Mouse (Mus musculus) kidney, postnatal 25 days (tissue): ENCODE results near the gene Mcub.

Experiments used
- DNase-seq, 2 experiments: peaks; one replicate each; pipeline ENCODE4 v3.0.0; 2021; ENCODE audit warnings: mixed read lengths in 2 of 2

The Mcub gene

GRCm38 (mm10) chr3:129887779-129888517, 82.1 kb downstream of the Mcub start:
- no peak for DNase-seq

GRCm38 (mm10) chr3:129886430-129886829, 83.6 kb downstream of the Mcub start:
- peak in 1 of 2 experiments; percentile 26 for DNase-seq

DNA sequence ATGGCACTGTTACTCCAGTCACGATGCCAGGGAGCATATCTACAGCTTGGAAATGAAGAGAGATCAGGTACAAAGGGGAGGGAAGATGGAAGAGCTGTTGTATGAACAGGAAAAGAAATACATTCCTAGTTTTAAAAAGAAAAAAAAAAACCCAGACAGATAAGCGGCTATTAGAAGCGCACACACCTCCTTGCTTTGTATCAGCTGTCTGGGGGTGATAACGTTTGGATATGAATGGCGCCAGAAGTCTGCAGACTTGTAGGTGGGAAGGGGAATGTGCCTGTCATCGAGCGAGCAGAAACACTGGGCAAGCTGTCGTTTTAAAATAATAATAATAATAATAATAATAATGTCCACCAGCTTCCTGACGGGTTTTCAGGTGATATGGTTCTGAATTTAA, 84.4 kb downstream of the Mcub start:
- DNase-seq = no peak

DNA sequence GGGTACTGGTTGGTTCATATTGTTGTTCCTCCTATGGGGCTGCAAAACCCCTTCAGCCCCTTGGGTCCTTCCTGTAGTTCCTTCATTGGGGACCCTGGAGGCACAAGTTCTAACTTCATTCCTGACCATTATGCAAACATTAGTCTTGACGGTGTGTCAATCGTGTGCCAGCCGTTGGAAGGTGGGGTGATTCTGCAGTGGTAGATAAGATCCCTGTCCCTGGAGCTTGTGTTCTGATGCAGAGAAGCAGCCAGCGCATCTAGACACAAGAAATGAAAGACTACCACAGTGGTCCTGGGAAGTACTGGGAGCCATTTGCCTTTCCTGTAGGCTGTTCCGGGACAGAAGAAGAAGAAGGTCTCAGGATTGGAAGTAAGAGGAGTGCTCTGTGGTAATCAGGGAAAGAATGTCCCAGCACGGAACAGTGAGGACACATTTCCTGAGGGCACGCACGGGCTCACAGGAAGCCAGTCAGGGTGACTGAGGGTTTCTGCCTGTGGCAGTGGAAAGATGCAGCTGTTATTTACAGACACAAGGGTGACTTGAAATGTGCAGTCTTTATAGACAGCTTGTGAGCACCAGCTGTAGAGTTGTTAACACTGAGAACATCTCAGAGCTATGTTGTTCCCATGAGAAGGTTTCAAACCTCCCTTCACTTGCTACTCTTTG, 88.9 kb downstream of the Mcub start:
- DNase-seq = peak in 1 of 2 experiments; percentile 52

GRCm38 (mm10) chr3:129879913-129880312, 90.1 kb downstream of the Mcub start:
- DNase-seq = no peak

- DNase-seq = peak; percentile 47 to 84
Observed at GRCm38 (mm10) chr3:129879131-129879757, 90.8 kb downstream of the Mcub start.

GRCm38 (mm10) chr3:129878405-129879021, 91.5 kb downstream of the Mcub start, which contains the start of gene Pla2g12a:
Gene Pla2g12a (plus strand): TSS chr3:129878606.
- DNase-seq = peak; percentile 88 to 96

DNA sequence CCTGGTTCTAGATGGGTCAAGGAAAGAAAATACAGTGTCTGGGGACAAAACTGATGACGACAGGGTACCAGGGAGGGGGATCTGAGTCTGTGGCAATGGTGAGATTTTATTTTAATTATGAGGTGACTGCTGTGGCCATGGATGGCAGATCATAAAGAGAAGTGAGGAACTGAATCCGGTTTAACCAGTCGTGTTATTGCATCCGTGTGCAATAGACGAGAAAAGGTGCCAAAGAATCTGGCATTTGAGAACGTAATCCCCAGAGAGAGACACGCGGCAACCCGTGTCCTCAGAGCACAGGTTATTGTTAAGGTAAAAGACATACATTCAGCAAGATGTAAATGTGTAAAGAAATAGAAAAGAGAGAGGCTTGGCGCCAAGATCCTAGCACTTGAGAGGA, 92.7 kb downstream of the Mcub start:
- DNase-seq = no peak
